Mouse (Mus musculus) urinary bladder, postnatal 10 days (tissue): ENCODE results near the gene Ebpl.

ENCODE experiments used
- DNase-seq: peaks from one replicate; pipeline ENCODE4 v3.0.0; 2022; ENCODE audit warnings: low spot score

The Ebpl gene

DNA sequence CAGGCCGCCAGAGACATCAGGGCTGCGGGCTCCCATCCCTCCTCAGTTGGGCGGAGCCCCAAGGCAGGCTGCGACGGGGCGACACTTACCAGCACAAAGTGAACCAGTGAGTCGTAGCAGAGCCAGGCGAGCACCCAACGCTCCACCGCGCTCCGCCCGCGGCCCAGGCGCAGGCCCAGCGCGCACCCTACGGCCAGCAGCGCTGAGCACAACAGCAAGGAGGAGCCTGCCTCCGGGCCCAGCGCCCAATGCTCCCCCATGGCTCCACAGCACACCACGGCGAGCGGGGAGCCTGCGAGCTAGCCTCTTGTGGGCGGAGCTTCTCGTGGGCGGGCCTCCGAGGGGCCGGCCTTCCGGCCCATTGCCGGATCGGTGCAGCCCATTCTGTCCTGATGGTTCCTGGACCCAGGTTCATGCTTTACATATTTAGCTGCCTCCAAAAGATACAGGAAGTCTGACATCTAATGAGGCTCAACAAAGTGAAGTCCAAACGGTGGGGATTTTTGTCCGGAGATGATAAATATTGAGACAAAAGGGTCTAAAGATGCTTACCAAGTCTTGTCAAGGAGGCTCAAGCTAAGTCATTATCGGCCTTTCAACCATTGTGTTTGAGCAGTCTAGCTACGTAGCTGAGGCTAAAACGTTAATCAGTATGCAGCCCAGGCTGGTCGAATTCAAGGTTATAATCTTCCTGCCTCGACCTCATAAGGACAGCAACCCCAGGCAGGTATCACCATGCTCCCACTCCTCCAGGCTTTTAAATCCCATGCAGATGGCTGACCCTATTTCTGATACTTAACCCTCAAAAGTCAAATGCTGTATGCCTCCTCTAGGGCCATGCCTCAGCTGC is at the start of gene Ebpl:
Gene Ebpl (minus strand): TSS at position 309 of the 850 bp plus-strand sequence.
- peak; percentile 72 for DNase-seq

- no peak for DNase-seq
These were observed 49.8 kb upstream of the Ebpl start for GRCm38 (mm10) chr14:61410020-61410419.

DNA sequence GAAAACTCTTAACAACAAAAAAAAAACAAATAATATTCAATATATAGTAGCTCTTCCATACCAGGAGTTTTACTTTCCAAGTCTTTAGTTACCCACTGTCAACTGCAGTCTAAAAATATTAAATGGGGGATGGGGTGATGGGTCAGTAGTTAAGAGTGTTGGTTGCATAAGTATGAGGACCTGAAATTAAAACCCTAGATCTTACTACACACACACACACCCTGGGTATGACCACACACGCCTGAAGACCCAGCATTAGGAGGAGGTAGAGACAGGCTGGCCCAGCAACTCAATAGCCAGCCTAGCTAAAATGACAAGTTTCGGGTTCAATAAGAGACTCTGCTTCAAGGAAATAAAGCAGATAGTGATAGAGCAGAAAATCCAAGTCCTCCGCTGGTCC is 46.8 kb upstream of the Ebpl start:
- DNase-seq, result no peak

DNA sequence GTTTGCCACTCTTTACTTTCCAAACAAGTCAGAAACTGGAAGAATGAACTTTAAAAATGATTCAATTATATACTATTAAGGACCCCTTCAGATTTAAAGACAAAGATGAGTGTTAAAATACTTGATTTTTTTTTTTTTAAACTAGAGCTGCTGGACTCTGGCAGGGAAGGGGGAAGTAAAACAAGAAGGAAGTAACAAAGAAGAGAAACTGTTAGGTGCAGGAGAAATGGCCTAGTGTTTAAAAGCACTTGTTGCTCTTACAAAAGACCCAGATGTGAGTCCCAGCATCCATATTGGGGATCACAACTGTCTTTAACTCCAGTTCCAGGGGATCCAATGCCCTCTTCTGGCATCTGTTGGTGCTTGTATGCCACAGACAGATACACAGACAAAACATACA is 45.5 kb upstream of the Ebpl start:
- no peak for DNase-seq

- no peak for DNase-seq
These were observed 44.7 kb upstream of the Ebpl start for GRCm38 (mm10) chr14:61404941-61405340.

- no peak for DNase-seq
These were observed 34.5 kb upstream of the Ebpl start for GRCm38 (mm10) chr14:61394745-61395144.

DNA sequence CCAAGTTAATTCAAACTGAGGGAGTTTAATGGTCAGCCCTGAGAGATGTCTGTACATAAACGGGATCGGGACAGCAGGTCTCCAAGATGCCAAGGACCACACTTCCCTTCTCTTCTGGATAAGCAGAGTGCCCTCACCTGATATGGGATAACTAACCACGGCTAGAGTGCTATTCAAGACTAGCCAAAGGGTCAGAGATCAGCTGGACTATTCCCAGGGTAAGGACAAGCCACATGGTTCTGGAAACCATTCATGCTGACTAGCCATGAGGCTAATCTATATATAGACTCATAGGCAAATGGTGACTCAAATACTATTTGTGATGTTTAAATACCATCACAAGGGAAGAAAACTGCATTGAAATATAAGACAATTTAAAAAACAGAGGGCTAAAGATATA is 30.3 kb upstream of the Ebpl start:
- DNase-seq, result no peak

DNA sequence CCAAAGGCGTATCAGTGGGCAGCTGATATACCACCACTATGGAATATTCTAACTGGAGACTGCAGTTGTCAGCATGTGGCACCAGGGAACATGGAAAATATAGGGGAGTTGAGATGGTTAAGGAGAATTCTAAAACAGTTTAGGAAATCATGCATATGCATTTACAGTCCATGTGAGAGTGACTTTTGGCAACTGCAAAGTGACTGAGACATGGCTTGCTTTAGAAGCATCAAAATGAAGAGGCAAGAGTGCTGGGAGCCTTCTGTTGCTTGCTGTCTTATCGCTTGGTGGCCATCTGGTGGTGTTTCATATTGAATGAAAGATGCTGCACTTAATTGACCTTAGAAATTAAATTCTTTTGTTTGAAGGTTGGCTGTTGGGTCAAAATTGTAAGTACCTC is 7.1 kb upstream of the Ebpl start:
- DNase-seq, result no peak

GRCm38 (mm10) chr14:61364656-61365055 is 4.4 kb upstream of the Ebpl start:
- DNase-seq, result no peak

GRCm38 (mm10) chr14:61363734-61364133 is 3.5 kb upstream of the Ebpl start:
- DNase-seq, result no peak

DNA sequence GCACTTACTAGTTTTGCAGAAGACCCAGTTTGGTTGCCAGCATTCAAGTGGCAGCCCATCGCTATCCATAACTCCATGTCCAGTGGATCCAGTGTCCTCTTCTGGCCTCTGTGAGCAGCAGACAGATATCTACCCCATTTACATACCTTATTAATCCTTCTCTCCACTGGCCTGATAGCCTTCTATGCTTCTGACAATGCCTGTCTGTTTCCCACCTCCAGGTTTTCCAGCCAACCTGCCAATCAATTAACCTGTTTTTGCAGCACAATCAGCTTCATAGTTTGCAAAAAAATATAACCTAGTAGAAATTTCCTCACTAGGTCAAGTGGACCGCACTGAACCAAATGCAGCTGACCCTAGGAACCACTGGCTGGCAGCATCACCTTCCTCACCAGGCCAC is 2.0 kb upstream of the Ebpl start:
- DNase-seq, result no peak

DNA sequence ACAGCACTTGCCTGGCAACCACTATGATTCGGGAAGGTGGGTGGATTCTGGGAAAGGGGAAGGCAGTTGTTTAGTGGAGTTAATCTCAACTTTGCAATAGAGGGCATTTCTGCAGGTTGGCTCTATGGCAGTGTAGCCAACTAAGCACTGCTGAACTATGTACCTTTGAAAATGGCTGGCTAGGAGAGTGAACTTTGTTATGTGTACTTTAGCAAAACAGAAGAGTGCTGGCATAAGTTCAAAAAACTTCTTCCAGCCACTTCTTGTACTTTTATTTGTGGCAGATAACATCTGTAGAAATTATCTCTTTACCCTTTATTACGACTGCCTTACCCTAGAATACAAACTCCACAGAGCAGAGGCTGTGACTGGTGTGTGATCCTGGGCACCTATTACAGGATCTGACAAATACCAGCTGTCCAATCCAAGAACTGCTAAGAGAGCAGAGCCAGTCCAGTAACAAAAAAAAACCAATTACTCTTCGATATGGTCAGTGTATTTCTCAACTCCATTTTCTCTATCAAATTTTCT is 807 bp upstream of the Ebpl start:
- DNase-seq, result no peak

DNA sequence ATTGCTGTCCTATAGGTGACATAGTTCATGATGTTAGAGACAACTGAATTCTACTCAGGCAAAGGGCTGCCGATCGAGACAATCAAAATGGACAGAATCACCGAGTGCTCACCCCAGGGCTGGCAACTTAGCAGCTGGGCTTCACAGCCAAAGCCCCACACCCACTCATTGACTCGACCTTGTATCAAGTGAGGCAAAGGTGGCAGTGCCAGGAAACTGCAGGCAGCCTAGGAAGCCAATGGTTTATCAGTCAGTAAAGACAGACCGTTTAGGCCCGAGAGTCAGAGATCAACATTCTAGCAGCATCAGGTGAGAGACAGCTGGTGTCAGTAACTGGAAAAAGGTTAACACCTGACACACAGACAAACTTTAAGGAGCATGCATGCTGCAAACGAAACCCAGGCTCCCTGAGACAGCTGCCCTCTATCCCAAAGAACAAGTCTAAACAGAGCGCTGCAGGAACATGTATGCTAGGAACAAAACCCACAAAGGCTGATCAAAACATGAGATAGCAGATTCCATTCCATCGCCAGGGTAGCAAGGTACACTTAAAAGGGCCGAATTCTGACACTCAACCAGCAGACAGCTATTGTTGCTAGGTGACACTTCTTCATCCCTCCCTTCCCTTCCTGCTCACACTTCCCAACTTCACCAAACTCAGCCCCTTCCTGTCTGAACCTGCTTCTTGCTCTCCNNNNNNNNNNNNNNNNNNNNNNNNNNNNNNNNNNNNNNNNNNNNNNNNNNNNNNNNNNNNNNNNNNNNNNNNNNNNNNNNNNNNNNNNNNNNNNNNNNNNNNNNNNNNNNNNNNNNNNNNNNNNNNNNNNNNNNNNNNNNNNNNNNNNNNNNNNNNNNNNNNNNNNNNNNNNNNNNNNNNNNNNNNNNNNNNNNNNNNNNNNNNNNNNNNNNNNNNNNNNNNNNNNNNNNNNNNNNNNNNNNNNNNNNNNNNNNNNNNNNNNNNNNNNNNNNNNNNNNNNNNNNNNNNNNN is 5.7 kb downstream of the Ebpl start:
- DNase-seq, result no peak

- no peak for DNase-seq
These were observed 9.4 kb downstream of the Ebpl start for GRCm38 (mm10) chr14:61350808-61351207.

DNA sequence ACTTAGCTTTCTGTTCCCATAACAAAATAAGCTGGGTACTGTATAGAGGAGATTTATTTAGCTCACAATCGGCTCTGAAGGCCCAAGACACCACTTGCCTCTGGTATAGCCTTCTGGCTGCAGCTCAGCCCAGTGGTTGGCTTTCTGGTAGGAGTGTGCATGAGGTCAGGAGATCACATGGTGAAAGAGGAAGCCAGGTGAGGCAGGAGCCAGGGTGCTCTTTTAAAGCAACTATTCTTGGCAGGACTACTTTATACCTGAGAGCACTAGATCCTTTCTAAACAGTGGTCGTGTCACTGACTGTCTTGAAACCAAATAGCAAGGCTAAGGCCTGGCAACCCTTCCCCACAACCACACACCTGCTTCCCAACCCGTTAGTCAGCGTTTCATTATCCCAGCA is 10.4 kb downstream of the Ebpl start:
- no peak for DNase-seq

DNA sequence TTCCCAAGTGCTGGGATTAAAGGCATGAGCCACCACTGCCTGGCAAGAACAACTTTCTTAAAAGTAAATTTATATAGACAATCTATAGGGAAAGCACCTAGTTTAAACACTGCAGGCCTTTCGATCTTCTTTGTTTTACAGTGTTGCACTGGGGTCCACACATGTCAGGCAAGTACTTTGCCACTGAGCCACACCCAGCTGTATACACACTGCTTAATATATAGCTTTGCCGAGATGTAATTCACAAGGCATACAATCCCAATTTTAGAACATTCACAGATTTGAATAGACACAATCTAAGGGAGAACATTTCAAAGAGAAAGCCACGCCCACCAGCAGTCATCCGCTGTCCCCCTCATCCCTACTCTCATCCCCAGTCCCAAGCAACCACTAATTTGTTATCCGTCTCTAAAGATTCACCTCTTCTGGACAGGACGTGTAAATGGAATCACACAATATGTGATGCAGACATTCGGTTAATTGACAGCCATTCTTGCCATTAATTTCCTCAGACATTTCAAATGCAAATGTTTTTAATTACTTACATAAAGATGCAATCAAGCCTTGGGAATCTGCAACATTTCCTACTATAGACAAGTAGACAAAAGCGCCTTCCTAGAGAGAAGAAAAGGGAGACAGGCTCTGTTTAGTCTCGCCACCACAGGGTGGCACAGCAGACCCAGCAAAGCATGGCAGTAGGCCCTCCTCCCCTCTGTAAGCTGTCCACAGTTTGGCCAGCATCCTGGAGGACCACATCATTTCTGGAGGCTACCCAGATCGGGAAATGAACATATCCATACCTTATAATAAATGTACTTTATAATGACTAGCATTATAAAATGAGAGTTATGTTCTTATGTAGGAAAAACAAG is 13.2 kb downstream of the Ebpl start:
- no peak for DNase-seq

DNA sequence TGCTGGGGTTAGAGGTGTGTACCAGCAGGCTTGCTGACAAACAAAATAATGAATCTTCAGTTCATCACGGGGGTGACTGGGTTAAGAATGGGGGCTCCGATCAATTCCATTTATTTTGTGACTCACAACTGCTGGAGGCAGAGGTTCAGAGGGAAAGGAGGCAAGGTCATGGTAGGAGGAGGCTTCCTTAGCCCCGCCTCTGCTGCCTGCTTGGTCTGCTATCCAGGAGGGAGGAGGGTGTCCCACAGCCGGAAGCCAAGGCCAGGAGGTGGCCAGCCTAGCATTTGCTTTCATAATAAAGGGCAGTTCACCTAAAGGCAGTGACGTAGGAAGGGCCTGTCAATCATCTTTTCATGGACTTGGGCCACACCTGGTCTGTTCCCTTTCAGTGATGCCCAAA is 15.6 kb downstream of the Ebpl start:
- no peak for DNase-seq

- no peak for DNase-seq
These were observed 20.9 kb downstream of the Ebpl start for GRCm38 (mm10) chr14:61339381-61339780.

GRCm38 (mm10) chr14:61330996-61331561 is 29.2 kb downstream of the Ebpl start:
- DNase-seq, result peak; percentile 50

GRCm38 (mm10) chr14:61330591-61330990 is 29.6 kb downstream of the Ebpl start:
- no peak for DNase-seq
